ENCODE assay signal across 32 mouse cellular contexts in genomic region chr11:67144559-67145265, GRCm38 (mm10). TPM values are rescaled to one million over a fixed set of nuclear protein-coding genes. Genes with fewer than 3 reads are reported as not detected.
DNase-seq lines count a peak whose midpoint lies in the region; ATAC-seq and TF ChIP-seq lines count a peak whose summit lies in the region.
"Had no signal": no experiment of that assay in that cellular context is flagged by ENCODE, and none has a peak within 500 bp of the region (broad histone marks: within the 10 kb centered on the region; RNA-seq: fewer than 3 reads in every experiment).

No protein-coding gene starts in this region.

- peak; percentile 85 for TF ChIP-seq POLR2A in CH12.LX (IDR thresholded peaks at IDR 0.05; ENCODE audit: low read depth, low read length)
- no peak for TF ChIP-seq POLR2A in thymus, adult 2 months (IDR thresholded peaks at IDR 0.05; ENCODE audit: control insufficient read depth, extremely low read depth, insufficient read depth, low read length, poor library complexity)

- dilution Hi-C loops in CH12.LX (cut with MboI; ENCODE audit: extremely low pct_ligation_motif_present, extremely low pct_unique_long_range_greater_than_20kb, low sequenced_read_pairs), result no loop called here

- peak overlapping the region; percentile 74 for H3K9ac ChIP-seq in CH12.LX (ENCODE audit: insufficient read depth, low read depth)
- no peak overlapping the region for H3K9ac ChIP-seq in midbrain, embryonic 14.5 days (replicated peaks; ENCODE audit: low read length)
- H3K9ac ChIP-seq: embryonic facial prominence, embryonic 12.5 days; forebrain, embryonic 15.5 days; hindbrain, embryonic 15.5 days; kidney, embryonic 15.5 days; limb, embryonic 12.5 days; liver, embryonic 15.5 days; lung, embryonic 14.5 days; neural tube, embryonic 12.5 days had no signal

- peak; percentile 1 for TF ChIP-seq RAD21 in CH12.LX (IDR thresholded peaks at IDR 0.05; ENCODE audit: low read depth, low read length)

- H3K27ac ChIP-seq in CH12.LX (ENCODE audit: insufficient read depth, low read depth), result peak overlapping the region; percentile 93
- H3K27ac ChIP-seq in midbrain, embryonic 14.5 days (replicated peaks; ENCODE audit: low read depth, low read length), result no peak overlapping the region
- H3K27ac ChIP-seq in thymus, adult 2 months (ENCODE audit: control insufficient read depth, insufficient read depth, low read length), result no peak overlapping the region
- H3K27ac ChIP-seq: embryonic facial prominence, embryonic 12.5 days; forebrain, embryonic 15.5 days; hindbrain, embryonic 10.5 days; hindbrain, embryonic 15.5 days; kidney, embryonic 15.5 days; left cerebral cortex, adult 2 months; limb, embryonic 12.5 days; liver, embryonic 15.5 days; midbrain, embryonic 10.5 days; neural tube, embryonic 12.5 days; stomach, postnatal 0 days had no signal

- H3K27me3 ChIP-seq in CH12.LX (replicated peaks), result no peaks in the 10 kb centered on the region
- no peaks in the 10 kb centered on the region for H3K27me3 ChIP-seq in splenic B cell, adult 2 months (ENCODE audit: control insufficient read depth, insufficient read depth, low read length, poor library complexity, severe bottlenecking)
- no peaks in the 10 kb centered on the region for H3K27me3 ChIP-seq in midbrain, embryonic 14.5 days (ENCODE audit: control insufficient read depth, insufficient read depth, low read length)
- no peaks in the 10 kb centered on the region for H3K27me3 ChIP-seq in thymus, adult 2 months (ENCODE audit: control insufficient read depth, insufficient read depth, low read length)
- H3K27me3 ChIP-seq: embryonic facial prominence, embryonic 12.5 days; forebrain, embryonic 15.5 days; hindbrain, embryonic 15.5 days; kidney, embryonic 15.5 days; limb, embryonic 12.5 days; liver, embryonic 15.5 days; neural tube, embryonic 12.5 days had no signal

- no peak for ATAC-seq in midbrain, embryonic 14.5 days (ENCODE audit: low FRiP score, low TSS enrichment)
- ATAC-seq: forebrain, embryonic 15.5 days; midbrain, embryonic 16.5 days had no signal

- H3K4me1 ChIP-seq in CH12.LX (ENCODE audit: control insufficient read depth in 1 of 2, insufficient read depth in 2 of 2), result peaks cover 11 to 67% of the 10 kb centered on the region in 2 experiments
- H3K4me1 ChIP-seq in midbrain, embryonic 14.5 days (ENCODE audit: control insufficient read depth, insufficient read depth, low read length), result no peaks in the 10 kb centered on the region
- no peaks in the 10 kb centered on the region for H3K4me1 ChIP-seq in thymus, adult 2 months (replicated peaks; ENCODE audit: control insufficient read depth, insufficient read depth, low read length)
- H3K4me1 ChIP-seq: embryonic facial prominence, embryonic 12.5 days; forebrain, embryonic 15.5 days; hindbrain, embryonic 15.5 days; kidney, embryonic 15.5 days; limb, embryonic 12.5 days; liver, embryonic 15.5 days; neural tube, embryonic 12.5 days had no signal

- TF ChIP-seq CTCF in CH12.LX (conservative IDR thresholded peaks at IDR 0.05 in 1 of 2, IDR thresholded peaks at IDR 0.05 in 1 of 2; ENCODE audit: low read depth in 2 of 2, low read length in 2 of 2), result no peak
- no peak for TF ChIP-seq CTCF in thymus, adult 2 months (IDR thresholded peaks at IDR 0.05; ENCODE audit: borderline replicate concordance, control insufficient read depth, extremely low read depth, insufficient read depth, low read length, poor library complexity)

- peak overlapping the region; percentile 70; the same call in 1 of the 2 replicates for H3K4me2 ChIP-seq in CH12.LX (ENCODE audit: insufficient read depth, low read depth, poor library complexity, severe bottlenecking)
- H3K4me2 ChIP-seq in midbrain, embryonic 14.5 days (ENCODE audit: low read length), result no peak overlapping the region
- H3K4me2 ChIP-seq: embryonic facial prominence, embryonic 12.5 days; forebrain, embryonic 15.5 days; hindbrain, embryonic 15.5 days; kidney, embryonic 15.5 days; limb, embryonic 12.5 days; liver, embryonic 15.5 days; lung, embryonic 14.5 days; neural tube, embryonic 12.5 days had no signal

- WGBS in midbrain, embryonic 14.5 days, result 77% methylated on average over 6 of the region's 6 CpGs
- WGBS in thymus, adult 2 months, result 65% methylated on average over 6 of the region's 6 CpGs

- intact Hi-C loops in gastrocnemius, postnatal 14 days (cut with DNase I; ENCODE audit: low total_unique reads), result no loop called here

- peaks cover 8% of the 10 kb centered on the region for H3K79me2 ChIP-seq in CH12.LX (replicated peaks; ENCODE audit: control insufficient read depth, extremely low read depth, insufficient read depth, poor library complexity, severe bottlenecking)

- in situ Hi-C loops in CH12.LX (cut with MboI; ENCODE audit: low pct_ligation_motif_present, low pct_unique_long_range_greater_than_20kb, low sequenced_read_pairs), result no loop called here

- peak overlapping the region; percentile 50 to 64 (median 62) for H3K4me3 ChIP-seq in CH12.LX (replicated peaks in 1 of 3; ENCODE audit: low read depth in 2 of 3, low read length in 2 of 3, poor library complexity in 1 of 3)
- no peak overlapping the region for H3K4me3 ChIP-seq in midbrain, embryonic 14.5 days (replicated peaks; ENCODE audit: low read depth, low read length)
- no peak overlapping the region for H3K4me3 ChIP-seq in thymus, adult 2 months (ENCODE audit: control insufficient read depth, insufficient read depth, low read length)
- H3K4me3 ChIP-seq: embryonic facial prominence, embryonic 12.5 days; forebrain, embryonic 15.5 days; hindbrain, embryonic 10.5 days; hindbrain, embryonic 15.5 days; kidney, embryonic 15.5 days; left cerebral cortex, adult 2 months; limb, embryonic 12.5 days; liver, embryonic 15.5 days; midbrain, embryonic 10.5 days; neural tube, embryonic 12.5 days had no signal

- H3K36me3 ChIP-seq in CH12.LX (replicated peaks in 1 of 2; ENCODE audit: control insufficient read depth in 1 of 2, insufficient read depth in 1 of 2, low read length in 1 of 2), result peaks cover 12 to 27% of the 10 kb centered on the region in 2 experiments
- H3K36me3 ChIP-seq in splenic B cell, adult 2 months (ENCODE audit: control insufficient read depth, insufficient read depth, low read length, poor library complexity, severe bottlenecking), result no peaks in the 10 kb centered on the region
- no peaks in the 10 kb centered on the region for H3K36me3 ChIP-seq in midbrain, embryonic 14.5 days (ENCODE audit: control insufficient read depth, insufficient read depth, low read length)
- H3K36me3 ChIP-seq in thymus, adult 2 months (ENCODE audit: control insufficient read depth, insufficient read depth, low read length), result no peaks in the 10 kb centered on the region
- H3K36me3 ChIP-seq: embryonic facial prominence, embryonic 12.5 days; forebrain, embryonic 15.5 days; hindbrain, embryonic 10.5 days; hindbrain, embryonic 15.5 days; kidney, embryonic 15.5 days; limb, embryonic 12.5 days; liver, embryonic 15.5 days; midbrain, embryonic 10.5 days; neural tube, embryonic 12.5 days had no signal

- peak; percentile 28 to 45 for DNase-seq in B cell, adult 2 months
- peak; percentile 97 for DNase-seq in CH12.LX (ENCODE audit: extremely low read depth)
- peak; percentile 62 for DNase-seq in gastrocnemius, postnatal 14 days
- DNase-seq in splenic B cell, adult 2 months (ENCODE audit: low read depth, low spot score), result peak; percentile 25
- no peak for DNase-seq in midbrain, embryonic 14.5 days
- DNase-seq in thymus, adult 2 months, result no peak
- DNase-seq: adrenal gland, postnatal 36 days; cerebellum, adult 9-10 months; embryo, embryonic 11 days; heart, postnatal 14 days; kidney, adult 18-20 months; kidney, postnatal 25 days; lung, embryonic 14.5 days; lung, postnatal 14 days; right cerebral cortex, adult 18-20 months; thymus, adult 18-20 months; thymus, postnatal 4 days had no signal

- no peaks in the 10 kb centered on the region for H3K9me3 ChIP-seq in CH12.LX (replicated peaks; ENCODE audit: low read length)
- no peaks in the 10 kb centered on the region for H3K9me3 ChIP-seq in midbrain, embryonic 14.5 days (ENCODE audit: control insufficient read depth, low read length)
- H3K9me3 ChIP-seq: embryonic facial prominence, embryonic 12.5 days; forebrain, embryonic 15.5 days; hindbrain, embryonic 10.5 days; hindbrain, embryonic 15.5 days; kidney, embryonic 15.5 days; limb, embryonic 12.5 days; liver, embryonic 15.5 days; midbrain, embryonic 10.5 days; neural tube, embryonic 12.5 days had no signal

- TF ChIP-seq EP300 in CH12.LX (IDR thresholded peaks at IDR 0.05; ENCODE audit: low read length), result peak; percentile 87

TF ChIP-seq in CH12.LX, 34 proteins besides CTCF, POLR2A, EP300 and RAD21 (continues in another document):
- TF ChIP-seq KAT2A (IDR thresholded peaks at IDR 0.05; ENCODE audit: insufficient replicate concordance, low read length), result no peak
- TF ChIP-seq CHD1 (IDR thresholded peaks at IDR 0.05; ENCODE audit: low read depth, low read length), result peak; percentile 97
- TF ChIP-seq MEF2A (IDR thresholded peaks at IDR 0.05; ENCODE audit: borderline replicate concordance, low read depth, low read length), result peak; percentile 46
- TF ChIP-seq POLR2AphosphoS2 (IDR thresholded peaks at IDR 0.05; ENCODE audit: low read depth, low read length), result peak; percentile 97
- peak; percentile 90 for TF ChIP-seq TCF12 (IDR thresholded peaks at IDR 0.05; ENCODE audit: low read depth, low read length)
- TF ChIP-seq SIN3A (IDR thresholded peaks at IDR 0.05; ENCODE audit: low read length), result peak; percentile 15
- peak; percentile 81 for TF ChIP-seq MYC (IDR thresholded peaks at IDR 0.05; ENCODE audit: low read depth, low read length)
- peak; percentile 44; the same call in 1 of the 2 replicates for TF ChIP-seq UBTF (IDR thresholded peaks at IDR 0.05; ENCODE audit: low read depth, low read length)
- TF ChIP-seq USF1 (IDR thresholded peaks at IDR 0.05; ENCODE audit: low read depth, low read length), result no peak
- peak; percentile 94 for TF ChIP-seq ZMIZ1 (IDR thresholded peaks at IDR 0.05; ENCODE audit: low read depth, low read length)
- peak; percentile 64 for TF ChIP-seq ETS1 (conservative IDR thresholded peaks at IDR 0.05; ENCODE audit: low read depth, low read length)

RNA-seq across cellular contexts. Expression of gene Myh2, which starts 26.1 kb away (rescaled TPM):
- 0.08 TPM in 2 replicates for total RNA-seq in CH12.LX (2012; rRNA removed)
- 0.04 TPM in 1 of 2 replicates, not detected in the other for total RNA-seq in CH12.LX (2014; rRNA removed)
- 0.04 TPM in 1 of 2 replicates, not detected in the other for polyA plus RNA-seq in CH12.LX (2012; ENCODE audit: insufficient read length, low read depth)
- 1,000 to 10,000 TPM; 1,817 to 1,833 TPM for total RNA-seq in gastrocnemius, postnatal 14 days (2021)
- polyA plus RNA-seq in midbrain, embryonic 14.5 days (2014; fragmentation: Nextera tagmentation; extraction: Ambion mirVana), result 0.04 and 0.16 TPM in 2 replicates
- 0.03 TPM in 1 of 2 replicates, not detected in the other for polyA plus RNA-seq in thymus, adult 2 months (2012; rRNA removed)
- total RNA-seq: heart, postnatal 14 days had no signal
- polyA plus RNA-seq: forebrain, embryonic 15.5 days; heart, embryonic 14.5 days; hindbrain, embryonic 10.5 days; kidney, embryonic 15.5 days; liver, adult 2 months; lung, embryonic 14.5 days had no signal

RNA-seq across cellular contexts. Expression of gene Myh1, which starts 55.1 kb away (rescaled TPM):
- total RNA-seq in CH12.LX (2012; rRNA removed) (0.04 TPM in 2 replicates), CH12.LX (2014; rRNA removed) (0.04 TPM in 1 of 2 replicates, not detected in the other)
- polyA plus RNA-seq in CH12.LX (2012; ENCODE audit: insufficient read length, low read depth), result 0.04 TPM in 1 of 2 replicates, not detected in the other
- 1,000 to 10,000 TPM; 3,624 to 4,119 TPM for total RNA-seq in gastrocnemius, postnatal 14 days (2021)
- 0.08 and 0.14 TPM in 2 replicates for polyA plus RNA-seq in midbrain, embryonic 14.5 days (2014; fragmentation: Nextera tagmentation; extraction: Ambion mirVana)
- polyA plus RNA-seq in thymus, adult 2 months (2012; rRNA removed), result 0.04 and 0.09 TPM in 2 replicates
- total RNA-seq: heart, postnatal 14 days had no signal
- polyA plus RNA-seq: hindbrain, embryonic 10.5 days; intestine, embryonic 14.5 days; liver, adult 2 months; lung, embryonic 14.5 days; midbrain, embryonic 10.5 days; neural tube, embryonic 12.5 days had no signal

Comparison
In these comparisons a context has a peak if more than half of its experiments do, and no peak if none do; other contexts are left out.
1. DNase-seq: peak in B cell, adult 2 months (2 of 2), CH12.LX (single experiment), gastrocnemius, postnatal 14 days (single experiment) and splenic B cell, adult 2 months (single experiment); none in midbrain, embryonic 14.5 days (single experiment) and thymus, adult 2 months (single experiment).
2. H3K4me3 ChIP-seq: peak in CH12.LX (3 of 3); none in midbrain, embryonic 14.5 days (single experiment) and thymus, adult 2 months (single experiment).